Mouse (Mus musculus) embryonic facial prominence, embryonic 15.5 days (tissue): ENCODE data around the gene Npnt. TPM values are rescaled to one million over a fixed set of nuclear protein-coding genes. Genes with fewer than 3 reads are reported as not detected.

Experiments used
- ATAC-seq: fragments of 200-750 bp; cut with Nextera tagmentation; 2 replicates; pipeline ENCODE4 v1.8.0; 2017; ENCODE audit warnings: low read depth, moderate TSS enrichment; ENCODE audit not compliant: insufficient number of reproducible peaks, low FRiP score, low TSS enrichment
- H3K27ac ChIP-seq: fragments of 300-500 bp; sonication (generic); replicated peaks from 2 replicates; pipeline ENCODE4 v1.5.1; 2015; ENCODE audit warnings: mild to moderate bottlenecking, inconsistent platforms
- H3K27me3 ChIP-seq: fragments of 300-500 bp; sonication (generic); 2 replicates; pipeline ENCODE4 v1.6.1; 2015; ENCODE audit warnings: inconsistent platforms
- H3K36me3 ChIP-seq: fragments of 300-500 bp; sonication (generic); 2 replicates; pipeline ENCODE4 v1.6.1; 2015; ENCODE audit warnings: mild to moderate bottlenecking, inconsistent platforms
- H3K4me1 ChIP-seq: fragments of 300-500 bp; sonication (generic); 2 replicates; pipeline ENCODE4 v1.6.1; 2015; ENCODE audit warnings: inconsistent platforms
- H3K4me2 ChIP-seq: fragments of 300-500 bp; sonication (generic); replicated peaks from 2 replicates; pipeline ENCODE4 v1.6.1; 2015; ENCODE audit warnings: mild to moderate bottlenecking, inconsistent platforms
- H3K4me3 ChIP-seq: fragments of 300-500 bp; sonication (generic); replicated peaks from 2 replicates; pipeline ENCODE4 v1.5.1; 2015; ENCODE audit warnings: mild to moderate bottlenecking, inconsistent platforms
- H3K9ac ChIP-seq: fragments of 300-500 bp; sonication (generic); 2 replicates; pipeline ENCODE4 v1.6.1; 2015; ENCODE audit warnings: inconsistent platforms
- H3K9me3 ChIP-seq: fragments of 300-500 bp; sonication (generic); replicated peaks from 2 replicates; pipeline ENCODE4 v1.6.1; 2016; ENCODE audit warnings: inconsistent platforms
- WGBS: fragments of 180-500 bp; shearing (Covaris S2); methylation state at CpG from one replicate; pipeline ENCODE4 v1.1.7; 2015; 5-methylcytosine and 5-hydroxymethylcytosine counted together
- polyA plus RNA-seq: library from polyadenylated mRNA; unstranded; fragments of >200 nt; fragmentation: Nextera tagmentation; extraction: Ambion mirVana; gene quantifications from 2 replicates; pipeline ENCODE4 v1.2.1, GENCODE M21; 2015

Gene Npnt
- polyA plus RNA-seq, 1 experiment from 2014 or later, result 86.3 TPM

DNA sequence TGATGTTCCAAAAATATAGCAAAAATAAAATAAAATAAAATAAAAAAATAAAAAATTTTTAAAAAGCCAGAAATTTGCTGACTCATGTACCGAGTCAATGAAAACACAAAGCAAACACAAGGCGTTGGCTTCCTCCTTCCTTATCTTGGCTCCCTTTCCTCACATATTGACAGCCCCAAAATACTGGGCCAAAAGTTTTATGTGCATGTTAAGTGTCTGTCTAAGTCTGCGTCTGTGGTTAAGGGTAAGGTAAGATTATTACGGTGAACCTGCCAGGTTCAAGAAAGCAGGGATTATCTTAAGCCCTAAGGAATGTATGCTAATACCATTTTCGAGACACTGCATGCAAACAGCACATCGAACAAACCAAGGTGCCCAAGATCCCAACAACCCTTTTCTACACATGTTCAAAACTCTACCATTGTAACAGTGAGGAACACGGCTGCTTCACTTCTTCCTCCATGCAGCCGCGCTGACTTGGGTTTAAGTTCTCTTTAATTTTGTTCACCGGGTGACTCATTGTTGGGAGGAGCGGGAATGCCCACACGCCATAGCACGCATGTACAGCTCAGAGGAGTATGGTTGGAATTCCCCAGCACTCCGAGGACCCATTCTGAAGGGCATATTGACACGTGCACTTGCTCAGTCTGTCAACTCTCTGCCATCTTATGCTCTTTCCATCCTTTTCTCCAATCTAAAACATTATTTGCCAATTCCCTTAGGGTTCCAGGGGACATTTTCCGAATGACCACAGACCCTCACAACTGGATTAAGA is 62.8 kb downstream of the Npnt start:
- H3K4me2 ChIP-seq, result no peak overlapping the region
- WGBS, result 74% methylated on average over 16 of the region's 16 CpGs
- no peaks in the 10 kb centered on the region for H3K36me3 ChIP-seq
- no peak overlapping the region for H3K9ac ChIP-seq
- H3K9me3 ChIP-seq, result no peaks in the 10 kb centered on the region
- H3K4me1 ChIP-seq, result no peaks in the 10 kb centered on the region
- no peak overlapping the region for H3K4me3 ChIP-seq
- no peaks in the 10 kb centered on the region for H3K27me3 ChIP-seq
- ATAC-seq, result no peak
- no peak overlapping the region for H3K27ac ChIP-seq

DNA sequence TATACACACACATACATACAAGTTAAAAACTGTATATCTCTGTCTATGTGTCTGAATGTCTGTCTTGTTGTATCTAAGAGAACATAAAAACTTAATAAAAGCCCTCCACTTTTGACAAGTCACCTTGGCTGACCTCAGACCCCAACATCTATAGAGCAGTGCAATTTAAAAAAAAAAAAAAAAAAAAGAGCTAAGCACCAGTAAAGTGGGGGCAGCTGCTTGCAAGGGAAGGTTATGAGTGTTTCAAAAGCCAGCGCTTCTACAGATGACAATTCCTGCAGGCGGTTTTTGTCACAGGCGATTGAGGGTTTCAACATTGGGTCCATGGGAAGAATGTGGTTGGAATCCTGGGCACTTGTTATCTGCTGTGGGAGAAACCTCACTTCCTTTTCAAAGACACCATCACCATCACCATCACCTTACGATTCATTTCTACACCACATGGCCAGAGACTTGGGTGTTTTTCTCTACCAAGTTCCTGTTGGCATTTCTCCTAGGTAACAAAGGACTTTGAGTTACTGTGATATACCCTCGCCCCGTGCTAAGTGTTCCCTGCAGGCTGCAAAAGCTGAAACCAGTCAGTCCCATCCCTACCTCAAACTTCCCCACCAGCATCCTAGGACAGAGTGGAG is 63.6 kb downstream of the Npnt start:
- WGBS, result 77% methylated on average over 6 of the region's 6 CpGs
- no peaks in the 10 kb centered on the region for H3K4me1 ChIP-seq
- H3K9ac ChIP-seq, result no peak overlapping the region
- H3K27me3 ChIP-seq, result no peaks in the 10 kb centered on the region
- ATAC-seq, result no peak
- H3K27ac ChIP-seq, result no peak overlapping the region
- no peak overlapping the region for H3K4me2 ChIP-seq
- no peaks in the 10 kb centered on the region for H3K36me3 ChIP-seq
- H3K9me3 ChIP-seq, result no peaks in the 10 kb centered on the region
- H3K4me3 ChIP-seq, result no peak overlapping the region

DNA sequence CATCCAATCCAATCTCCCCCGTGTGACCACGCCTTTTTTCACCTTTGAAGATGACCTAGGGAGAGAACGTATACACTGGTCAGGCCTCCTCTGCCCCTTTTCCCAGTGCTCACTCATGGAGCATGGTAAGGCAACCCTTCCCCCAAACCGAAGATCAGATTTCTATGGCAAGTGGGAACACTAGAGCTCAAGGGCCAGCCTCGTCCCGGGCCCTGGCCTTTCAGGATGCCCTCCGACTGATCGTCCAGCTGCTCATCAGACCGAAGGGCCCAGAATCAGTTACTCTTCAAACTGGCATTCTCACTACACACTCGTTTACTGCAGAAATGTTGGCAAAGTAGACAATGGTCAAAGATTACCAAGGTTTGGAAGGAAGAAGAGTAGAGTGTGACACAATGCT is 65.6 kb downstream of the Npnt start:
- WGBS, result 78% methylated on average over 10 of the region's 10 CpGs
- no peak overlapping the region for H3K9ac ChIP-seq

DNA sequence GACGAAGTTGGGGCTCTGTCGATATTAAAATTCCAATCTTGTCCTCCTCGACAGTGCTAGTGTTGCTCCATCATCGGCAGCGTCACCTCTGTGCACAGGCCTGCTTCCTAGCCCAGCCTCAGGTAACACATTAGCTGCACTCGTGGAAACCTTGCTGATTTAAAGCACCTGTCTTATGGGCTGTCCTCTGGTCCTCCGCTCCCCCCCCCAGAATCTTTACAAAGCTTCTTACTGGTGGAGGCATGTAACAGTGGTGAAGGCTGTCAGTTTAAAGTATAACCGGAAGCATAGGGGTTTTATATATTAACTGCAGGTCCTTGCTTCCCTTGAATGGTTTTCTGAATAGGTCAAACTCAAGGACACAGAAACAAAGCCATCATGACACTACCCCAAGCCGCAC is 66.8 kb downstream of the Npnt start:
- Histone ChIP-seq H3K27me3 (no peaks in the 10 kb centered on the region), H3K4me2 (no peak overlapping the region), H3K27ac (no peak overlapping the region), H3K36me3 (no peaks in the 10 kb centered on the region), H3K4me1 (no peaks in the 10 kb centered on the region), H3K9ac (no peak overlapping the region), H3K9me3 (no peaks in the 10 kb centered on the region), H3K4me3 (no peak overlapping the region)
- 71% methylated on average over 9 of the region's 9 CpGs for WGBS
- no peak for ATAC-seq

More for the DNA sequence above, 65.6 kb downstream of the Npnt start:
- no peak overlapping the region for H3K27ac ChIP-seq
- no peaks in the 10 kb centered on the region for H3K36me3 ChIP-seq
- no peaks in the 10 kb centered on the region for H3K4me1 ChIP-seq
- no peak overlapping the region for H3K4me2 ChIP-seq
- H3K9me3 ChIP-seq, result no peaks in the 10 kb centered on the region
- no peak for ATAC-seq
- no peak overlapping the region for H3K4me3 ChIP-seq
- H3K27me3 ChIP-seq, result no peaks in the 10 kb centered on the region

DNA sequence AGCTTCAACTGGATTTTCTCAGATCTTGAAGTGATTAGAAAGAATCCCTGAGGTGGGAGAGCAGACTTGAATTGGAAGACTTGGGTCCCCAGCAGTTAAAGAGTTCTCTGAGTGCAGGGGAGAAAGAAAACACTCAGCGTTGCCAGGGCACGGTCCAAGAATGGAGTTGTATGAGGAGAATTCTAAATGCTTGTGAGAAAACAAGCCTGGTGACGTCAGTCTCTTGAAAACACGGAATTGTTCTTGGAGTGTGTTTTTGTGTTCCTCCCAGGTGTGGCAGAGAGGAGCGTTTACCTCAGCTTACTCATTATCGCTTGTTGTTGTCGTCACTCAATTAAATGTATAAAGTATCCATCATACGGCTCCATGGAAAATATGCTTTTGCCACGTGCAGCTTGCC is 69.3 kb downstream of the Npnt start:
- H3K9ac ChIP-seq, result no peak overlapping the region
- no peaks in the 10 kb centered on the region for H3K36me3 ChIP-seq
- no peaks in the 10 kb centered on the region for H3K27me3 ChIP-seq
- no peak for ATAC-seq
- H3K4me1 ChIP-seq, result peaks cover 18% of the 10 kb centered on the region
- no peak overlapping the region for H3K4me2 ChIP-seq
- H3K4me3 ChIP-seq, result no peak overlapping the region
- WGBS, result 66% methylated on average over 9 of the region's 9 CpGs
- H3K27ac ChIP-seq, result no peak overlapping the region
- H3K9me3 ChIP-seq, result no peaks in the 10 kb centered on the region

DNA sequence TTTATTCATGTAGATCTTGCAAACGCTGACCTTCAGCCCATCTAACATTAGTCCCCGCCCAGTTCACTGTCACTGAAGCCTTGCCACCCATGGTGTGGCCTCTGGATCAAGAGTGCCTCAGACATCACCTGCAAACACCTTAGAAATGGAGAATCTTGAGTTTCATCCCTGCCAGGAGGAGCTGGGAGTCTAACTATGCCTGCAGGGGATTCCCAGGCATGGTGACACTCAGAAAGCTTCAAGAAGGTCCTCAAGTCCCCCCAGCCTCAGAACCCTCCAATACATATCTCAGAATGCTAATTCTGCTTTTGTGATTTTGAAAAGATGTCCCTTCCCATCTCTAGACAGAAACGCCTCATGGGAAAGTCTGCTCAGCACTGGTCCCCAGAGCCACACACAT is 69.7 kb downstream of the Npnt start:
- Histone ChIP-seq H3K4me1 (peaks cover 19% of the 10 kb centered on the region), H3K9me3 (no peaks in the 10 kb centered on the region), H3K9ac (no peak overlapping the region), H3K27ac (no peak overlapping the region), H3K27me3 (no peaks in the 10 kb centered on the region), H3K4me3 (no peak overlapping the region), H3K4me2 (no peak overlapping the region), H3K36me3 (no peaks in the 10 kb centered on the region)
- ATAC-seq, result no peak
- 73% methylated on average over 3 of the region's 3 CpGs for WGBS

DNA sequence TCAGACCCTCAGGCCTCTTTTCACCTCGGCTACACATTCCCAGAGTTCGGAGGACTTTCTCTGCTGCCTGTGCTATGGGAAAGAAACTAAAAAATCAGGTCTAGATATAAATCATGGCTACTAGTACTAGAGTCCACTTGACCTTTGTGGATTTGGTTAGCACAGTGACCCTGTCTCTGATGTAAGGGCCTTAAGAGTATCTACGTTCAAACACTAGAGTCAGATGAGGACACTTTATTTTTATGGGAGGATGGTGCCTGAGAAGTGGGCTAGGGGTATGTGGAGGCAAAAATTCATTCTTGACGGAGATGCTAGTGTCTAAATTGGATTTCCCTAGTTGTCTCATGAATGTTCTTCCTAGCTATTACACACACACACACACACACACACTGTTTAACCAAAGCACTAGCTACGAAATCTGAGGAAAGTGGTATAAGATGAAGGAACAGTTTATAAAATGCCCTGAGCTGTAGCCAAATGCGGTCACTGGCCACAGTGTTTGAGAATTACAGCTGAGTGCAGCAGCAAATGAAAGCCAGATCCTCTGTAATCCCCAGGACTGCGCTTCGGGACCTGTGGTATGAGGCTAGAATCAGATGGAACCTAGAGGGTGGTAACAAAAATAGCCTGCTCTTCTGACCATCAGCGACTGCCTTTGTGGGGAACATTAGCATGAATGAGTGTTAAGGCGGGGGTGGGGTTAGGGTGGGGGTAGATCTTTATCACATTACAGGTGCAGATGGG is 73.0 kb downstream of the Npnt start:
- Histone ChIP-seq H3K4me3 (no peak overlapping the region), H3K36me3 (no peaks in the 10 kb centered on the region), H3K27ac (peak overlapping the region; percentile 31), H3K4me2 (no peak overlapping the region), H3K4me1 (peaks cover 19% of the 10 kb centered on the region), H3K9me3 (no peaks in the 10 kb centered on the region), H3K27me3 (no peaks in the 10 kb centered on the region), H3K9ac (no peak overlapping the region)
- peak; percentile 85 for ATAC-seq
- WGBS, result 31% methylated on average over 10 of the region's 10 CpGs

DNA sequence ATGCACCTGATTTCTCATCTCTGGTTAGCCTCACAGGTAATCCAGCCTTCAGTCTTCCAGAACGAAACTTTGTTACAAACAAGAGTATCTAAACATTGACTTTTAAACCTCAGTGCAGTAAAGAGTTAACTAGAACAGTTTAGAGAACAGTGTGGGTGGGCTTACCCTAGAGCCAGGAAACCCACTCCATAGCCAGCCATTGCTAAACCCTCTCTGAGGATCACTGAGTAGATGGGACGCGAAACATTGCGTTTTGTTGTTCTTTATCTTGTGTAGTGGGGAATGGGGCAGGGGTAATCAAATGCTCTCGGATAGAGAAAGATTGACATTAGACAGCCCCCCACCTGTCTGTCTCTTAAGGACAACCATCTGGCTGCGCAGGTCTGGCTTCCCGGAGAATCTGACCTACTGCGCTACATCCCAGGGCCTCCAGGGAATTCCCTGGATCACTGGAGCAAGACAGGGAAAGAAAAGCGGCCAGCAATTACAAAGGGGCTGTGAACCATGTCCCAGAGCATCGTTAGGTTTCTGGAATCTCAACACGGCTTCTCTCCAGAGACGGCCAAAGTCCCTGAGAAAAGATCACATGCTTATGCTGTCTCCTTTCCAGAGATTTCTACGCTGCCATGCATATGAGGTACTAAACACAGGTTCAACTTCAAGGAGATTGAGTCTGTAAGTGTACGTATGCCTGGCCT is 73.9 kb downstream of the Npnt start:
- H3K36me3 ChIP-seq, result no peaks in the 10 kb centered on the region
- H3K27me3 ChIP-seq, result no peaks in the 10 kb centered on the region
- H3K9me3 ChIP-seq, result no peaks in the 10 kb centered on the region
- H3K27ac ChIP-seq, result no peak overlapping the region
- H3K4me3 ChIP-seq, result no peak overlapping the region
- 0 out of 2 replicates have a peak overlapping the region, but pooled peaks have one; percentile 5 for H3K4me2 ChIP-seq
- H3K4me1 ChIP-seq, result peaks cover 19% of the 10 kb centered on the region
- WGBS, result 26% methylated on average over 14 of the region's 14 CpGs
- no peak for ATAC-seq
- no peak overlapping the region for H3K9ac ChIP-seq

DNA sequence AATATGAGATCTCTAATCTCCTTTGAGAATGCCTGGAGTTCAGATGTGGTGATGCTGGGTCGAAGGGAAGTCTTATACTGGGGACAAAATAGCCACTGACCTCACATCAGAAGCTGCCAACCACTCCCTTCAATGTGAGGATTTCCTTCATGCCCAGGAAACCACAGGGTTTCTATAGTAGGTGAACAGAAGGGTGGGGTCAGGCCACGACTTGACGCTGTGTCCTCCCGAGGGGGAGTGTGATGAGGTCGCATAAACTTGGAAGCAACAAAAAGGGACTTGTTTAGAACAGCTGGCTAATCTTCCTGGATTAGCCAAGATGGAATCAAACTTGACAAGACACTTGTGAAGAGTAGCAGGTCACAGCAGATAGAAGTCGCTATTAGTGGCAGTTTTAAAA is 76.8 kb downstream of the Npnt start:
- H3K4me1 ChIP-seq, result peaks cover 19% of the 10 kb centered on the region
- peak; percentile 25; the same call in 1 of the 2 replicates for ATAC-seq
- no peaks in the 10 kb centered on the region for H3K36me3 ChIP-seq
- H3K9me3 ChIP-seq, result no peaks in the 10 kb centered on the region
- WGBS, result 32% methylated on average over 6 of the region's 6 CpGs
- no peaks in the 10 kb centered on the region for H3K27me3 ChIP-seq
- no peak overlapping the region for H3K4me3 ChIP-seq
- H3K27ac ChIP-seq, result no peak overlapping the region
- H3K9ac ChIP-seq, result no peak overlapping the region
- no peak overlapping the region for H3K4me2 ChIP-seq

DNA sequence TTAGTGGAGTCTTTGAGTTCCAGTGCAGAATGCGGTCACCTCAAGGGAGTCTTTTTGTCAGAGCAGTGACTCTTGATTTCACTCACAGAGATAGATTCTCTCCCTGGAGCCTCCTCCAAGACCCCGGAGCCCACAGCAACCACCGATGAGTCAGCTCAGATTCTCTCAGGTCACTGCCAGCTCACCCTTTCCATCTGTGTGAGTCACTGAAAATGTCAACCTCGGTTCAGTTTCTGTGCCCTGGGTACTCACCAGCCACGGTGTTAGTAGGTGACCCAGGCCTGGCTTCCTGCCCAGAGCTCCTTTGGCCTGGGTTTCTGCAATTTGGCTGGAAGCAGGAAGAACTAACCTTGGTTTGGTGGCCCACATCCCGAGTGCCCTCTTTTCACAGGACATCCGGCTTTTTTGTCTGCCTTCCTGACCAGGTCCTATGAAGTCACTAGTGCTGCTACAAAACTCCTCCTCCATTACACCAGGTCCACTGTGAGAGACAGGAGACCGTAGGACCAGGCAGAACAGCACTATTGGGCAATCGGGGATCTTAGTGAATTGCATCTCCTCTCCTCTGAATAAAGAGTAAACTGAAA is 78.7 kb downstream of the Npnt start:
- H3K9me3 ChIP-seq, result no peaks in the 10 kb centered on the region
- no peaks in the 10 kb centered on the region for H3K27me3 ChIP-seq
- WGBS, result 77% methylated on average over 9 of the region's 9 CpGs
- H3K4me1 ChIP-seq, result peaks cover 7% of the 10 kb centered on the region
- H3K4me2 ChIP-seq, result no peak overlapping the region
- ATAC-seq, result no peak
- H3K9ac ChIP-seq, result no peak overlapping the region
- no peak overlapping the region for H3K4me3 ChIP-seq
- no peaks in the 10 kb centered on the region for H3K36me3 ChIP-seq
- H3K27ac ChIP-seq, result peak overlapping the region; percentile 34; the same call in 1 of the 2 replicates

DNA sequence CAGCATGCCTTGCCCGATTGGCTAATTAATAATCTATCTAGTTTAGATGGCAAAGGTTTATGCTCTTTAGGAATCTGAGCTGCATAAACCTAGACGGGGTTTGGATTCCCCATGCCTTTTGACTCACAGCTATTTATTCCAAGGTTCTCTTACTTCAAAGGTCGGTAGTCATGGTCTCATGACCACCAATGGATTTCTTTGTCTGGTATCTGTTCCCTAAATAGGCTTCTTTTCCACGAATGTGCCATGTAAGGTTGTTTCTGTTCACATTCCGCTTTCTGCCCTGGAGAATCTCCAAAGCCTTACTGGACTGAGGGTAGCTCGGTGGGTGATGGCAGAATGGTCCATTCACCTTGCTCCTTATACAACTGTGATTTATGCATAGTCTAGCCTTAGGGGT is 80.0 kb downstream of the Npnt start:
- Histone ChIP-seq H3K36me3 (no peaks in the 10 kb centered on the region), H3K4me3 (no peak overlapping the region), H3K9me3 (no peaks in the 10 kb centered on the region), H3K27me3 (no peaks in the 10 kb centered on the region), H3K4me1 (no peaks in the 10 kb centered on the region), H3K4me2 (no peak overlapping the region), H3K9ac (no peak overlapping the region), H3K27ac (no peak overlapping the region)
- WGBS, result 79% methylated on average over 6 of the region's 6 CpGs
- no peak for ATAC-seq
